Mouse (Mus musculus): Measurements from ENCODE around the gene Ank3.

Ank3 gene

GRCm38 (mm10) chr10:69678230-69678629 is 279.7 kb downstream of the Ank3 start:
- peak; percentile 88 for DNase-seq

GRCm38 (mm10) chr10:69686336-69686735 is 287.8 kb downstream of the Ank3 start:
- no peak for DNase-seq

- DNase-seq = no peak
Observed at GRCm38 (mm10) chr10:69689096-69689495, 290.5 kb downstream of the Ank3 start.

GRCm38 (mm10) chr10:69690131-69690960 is 291.8 kb downstream of the Ank3 start:
- DNase-seq = peak; percentile 53

- no peak for DNase-seq
Observed at GRCm38 (mm10) chr10:69690961-69691451, 292.4 kb downstream of the Ank3 start.

GRCm38 (mm10) chr10:69696019-69696418 is 297.4 kb downstream of the Ank3 start:
- peak; percentile 19 for DNase-seq

GRCm38 (mm10) chr10:69698699-69699098 is 300.1 kb downstream of the Ank3 start:
- no peak for DNase-seq

- DNase-seq = peak; percentile 83
Observed at GRCm38 (mm10) chr10:69701226-69701625, 302.7 kb downstream of the Ank3 start.

GRCm38 (mm10) chr10:69705806-69706768 is 307.5 kb downstream of the Ank3 start:
- peak; percentile 65 for DNase-seq

- no peak for DNase-seq
Observed at GRCm38 (mm10) chr10:69706851-69707788, 308.5 kb downstream of the Ank3 start.

- DNase-seq = peak; percentile 28
Observed at GRCm38 (mm10) chr10:69707844-69708550, 309.4 kb downstream of the Ank3 start.

GRCm38 (mm10) chr10:69709631-69710030 is 311.1 kb downstream of the Ank3 start:
- no peak for DNase-seq

GRCm38 (mm10) chr10:69710802-69711201 is 312.2 kb downstream of the Ank3 start:
- no peak for DNase-seq

- DNase-seq = no peak
Observed at GRCm38 (mm10) chr10:69716907-69717306, 318.3 kb downstream of the Ank3 start.

- peak; percentile 38 for DNase-seq
Observed at GRCm38 (mm10) chr10:69719421-69719820, 320.8 kb downstream of the Ank3 start.

GRCm38 (mm10) chr10:69719901-69720415 is 321.4 kb downstream of the Ank3 start:
- peak; percentile 81 for DNase-seq

- DNase-seq = peak; percentile 57
Observed at GRCm38 (mm10) chr10:69720452-69720851, 321.9 kb downstream of the Ank3 start.

GRCm38 (mm10) chr10:69720899-69721490 is 322.4 kb downstream of the Ank3 start:
- peak; percentile 55 for DNase-seq

GRCm38 (mm10) chr10:69724159-69724558 is 325.6 kb downstream of the Ank3 start:
- no peak for DNase-seq

- no peak for DNase-seq
Observed at GRCm38 (mm10) chr10:69725078-69725477, 326.5 kb downstream of the Ank3 start.

- no peak for DNase-seq
Observed at GRCm38 (mm10) chr10:69726265-69726664, 327.7 kb downstream of the Ank3 start.

All from retina, postnatal 1 day (tissue).